Mouse (Mus musculus) ES-E14 (cell line): ENCODE measurements at regions not wholly inside any gene's neighbourhood (a gene's known extent, or its start where the extent isn't known, plus 50 kb on each side); places are given as distances from the start of the nearest gene placed in this dataset.

Source experiments
- CHD2 ChIP-seq: IDR thresholded peaks from 2 replicates; pipeline ENCODE4 v1.6.1; 2014; ENCODE audit warnings: mild to moderate bottlenecking, low read depth, low read length, inconsistent platforms
- HCFC1 ChIP-seq: IDR thresholded peaks from 2 replicates; pipeline ENCODE4 v1.6.1; 2012; ENCODE audit warnings: low read length, inconsistent platforms, borderline replicate concordance; ENCODE audit not compliant: insufficient read depth
- ZC3H11A ChIP-seq: IDR thresholded peaks from 2 replicates; pipeline ENCODE4 v1.6.1; 2012; ENCODE audit warnings: low read depth, mild to moderate bottlenecking, inconsistent platforms, low read length, borderline replicate concordance
- ZNF384 ChIP-seq: IDR thresholded peaks from 2 replicates; pipeline ENCODE4 v1.6.1; 2012; ENCODE audit warnings: low read depth, low read length, inconsistent platforms

DNA sequence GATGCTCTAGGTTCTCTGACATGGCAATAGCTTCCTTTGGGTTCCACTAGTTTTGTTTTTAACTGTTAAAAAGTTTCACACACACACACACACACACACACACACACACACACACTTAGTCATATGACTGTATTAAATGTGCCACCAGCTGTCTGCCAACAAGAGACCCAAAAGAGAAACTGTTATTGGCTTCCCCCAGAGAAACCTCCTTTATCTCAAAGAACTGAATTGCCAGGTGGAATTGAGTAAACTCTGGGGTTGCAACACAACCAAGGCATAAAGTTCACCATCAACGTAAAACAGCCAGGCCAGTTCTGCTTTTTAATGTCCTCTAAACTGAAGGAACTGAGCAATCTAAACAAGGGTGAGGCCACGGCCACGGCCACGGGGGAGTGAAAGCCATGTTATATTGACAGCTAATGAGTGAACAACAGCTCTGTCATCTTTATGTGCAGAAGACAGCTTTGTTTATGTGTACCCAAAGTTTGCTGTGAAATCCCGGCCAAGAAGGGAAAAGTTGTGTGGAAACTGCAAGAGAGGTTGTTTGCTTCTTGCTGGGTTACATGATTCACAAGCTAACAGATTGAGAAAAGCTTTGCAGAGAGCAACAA lies 69.3 kb downstream of the Btg1 start:
- TF ChIP-seq HCFC1: no peak
- no peak for TF ChIP-seq CHD2
- no peak for TF ChIP-seq ZC3H11A
- no peak for TF ChIP-seq ZNF384
